ENCODE assay signal across 5 mouse cellular contexts in genomic region chr3:121582711-121583110, GRCm38 (mm10). TPM values are rescaled to one million over a fixed set of nuclear protein-coding genes. Genes with fewer than 3 reads are reported as not detected.
"Had no signal": no experiment of that assay in that cellular context is flagged by ENCODE, and none has a peak within 500 bp of the region (broad histone marks: within the 10 kb centered on the region; RNA-seq: fewer than 3 reads in every experiment).

No protein-coding gene starts in this region.

RNA-seq across cellular contexts. Expression of gene Slc44a3, which starts 50.5 kb away (rescaled TPM):
- total RNA-seq: gastrocnemius, adult 18-20 months; gastrocnemius, adult 2 months; gastrocnemius, postnatal 36 days; granulocyte monocyte progenitor cell, adult 5-6 weeks had no signal
- polyA plus RNA-seq: erythroblast, embryonic 14.5 days had no signal
